Mouse (Mus musculus) cerebellum, adult 9-10 months (tissue): ENCODE measurements at regions not wholly inside any gene's neighbourhood (a gene's known extent, or its start where the extent isn't known, plus 50 kb on each side); places are given as distances from the start of the nearest gene placed in this dataset.

Source experiments
- DNase-seq: peaks from one replicate; pipeline ENCODE4 v3.0.0; 2022

DNA sequence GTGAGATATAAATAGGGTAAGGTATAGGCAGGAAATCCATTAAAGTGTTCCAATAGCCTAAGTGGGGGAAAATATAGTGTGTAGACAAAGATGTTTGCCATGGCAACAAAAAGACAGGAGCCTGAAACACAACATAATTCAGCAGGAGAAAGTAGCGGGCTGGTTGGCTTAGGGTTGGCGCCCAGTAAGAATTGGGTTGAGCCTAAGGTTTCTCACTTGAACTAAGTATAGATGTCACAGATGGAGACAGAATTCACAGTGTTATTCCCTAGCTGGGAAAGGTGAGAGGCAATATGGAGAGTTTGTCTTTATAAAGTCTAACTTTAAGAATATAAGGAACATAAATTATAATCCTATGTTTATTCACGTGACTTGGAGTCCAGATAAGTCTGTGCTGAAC is 64.8 kb upstream of the Ogfrl1 start:
- peak; percentile 68 for DNase-seq

DNA sequence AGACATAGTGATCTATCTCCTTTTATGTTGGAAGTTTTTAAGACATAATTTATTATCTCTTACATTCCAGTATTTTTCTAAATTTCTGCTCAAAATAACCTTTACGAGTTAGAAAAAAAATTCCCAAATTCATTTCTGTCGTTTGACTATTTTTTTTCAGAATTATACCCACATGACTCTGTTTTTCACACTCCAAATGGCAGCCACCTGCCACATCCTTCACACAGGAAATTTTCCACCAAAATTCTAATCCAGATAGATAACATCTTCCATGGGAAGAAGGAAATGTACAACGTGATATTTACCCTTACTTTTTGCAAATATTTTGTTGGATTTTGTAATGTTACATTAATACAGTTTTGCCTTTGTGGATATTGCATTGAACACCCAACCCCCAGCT is 66.5 kb upstream of the Ogfrl1 start:
- DNase-seq = peak; percentile 72

DNA sequence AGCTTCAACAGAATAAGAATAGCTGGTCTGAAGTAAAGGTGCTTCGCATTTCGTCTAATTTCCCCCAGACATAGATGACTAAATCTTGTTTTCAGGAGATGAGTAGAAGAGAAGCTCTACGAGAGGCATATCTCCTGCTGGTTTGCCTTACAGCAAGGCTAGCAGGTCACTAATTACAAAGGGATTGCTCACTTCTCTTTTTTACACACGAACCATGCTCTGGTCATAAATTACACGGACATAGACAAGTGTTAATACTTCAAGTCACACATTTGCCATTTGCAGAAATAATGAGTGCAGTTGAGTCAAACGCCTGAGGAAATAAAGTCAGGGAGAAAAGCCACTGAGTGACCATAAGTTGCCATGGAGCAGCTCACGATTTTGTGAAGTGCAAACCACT is 68.8 kb upstream of the Ogfrl1 start:
- no peak for DNase-seq

DNA sequence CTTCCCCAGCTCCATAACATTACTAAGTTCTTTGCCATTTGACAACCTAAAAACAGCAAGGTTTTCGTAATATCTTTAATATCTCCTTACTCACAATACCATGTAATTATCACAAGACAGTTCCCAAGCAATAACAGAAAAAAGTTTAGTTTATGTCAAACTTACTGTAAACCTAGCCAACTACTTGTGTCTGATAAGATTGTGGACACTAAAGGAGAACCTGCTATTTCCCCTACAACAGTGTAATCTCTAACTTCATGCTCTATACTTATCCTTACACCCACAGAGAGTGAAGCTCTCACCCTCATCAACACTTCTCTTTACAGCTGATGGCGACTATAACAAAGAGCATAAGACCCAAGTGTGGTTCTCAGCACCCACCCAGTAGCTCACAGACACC is 69.8 kb upstream of the Ogfrl1 start:
- DNase-seq = no peak

DNA sequence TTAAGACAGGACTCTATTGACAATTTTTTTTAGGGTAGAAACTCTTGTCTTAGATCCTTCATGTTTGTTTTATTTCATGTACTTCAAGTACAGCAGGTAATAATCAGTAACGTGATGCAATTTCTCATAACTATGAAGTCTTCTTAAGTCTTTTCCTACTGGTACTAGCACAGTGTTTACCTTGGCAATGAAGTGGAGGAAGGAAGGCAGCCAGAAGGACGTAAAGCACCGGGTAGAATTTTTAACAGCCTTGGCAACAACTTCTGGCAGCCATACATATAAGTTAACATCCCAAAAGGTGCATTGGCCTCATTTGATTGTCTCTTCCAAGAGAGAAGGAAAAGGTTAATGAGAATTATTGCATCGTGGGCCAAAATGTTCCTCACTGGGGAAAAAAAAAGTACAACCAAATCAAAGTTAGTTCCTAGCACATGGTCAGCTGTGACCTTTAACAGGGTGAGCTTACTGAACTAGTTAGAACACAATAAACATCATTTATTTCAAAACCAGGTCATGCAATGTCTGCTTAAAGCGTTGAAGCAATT is 83.3 kb upstream of the Ogfrl1 start:
- DNase-seq = no peak

DNA sequence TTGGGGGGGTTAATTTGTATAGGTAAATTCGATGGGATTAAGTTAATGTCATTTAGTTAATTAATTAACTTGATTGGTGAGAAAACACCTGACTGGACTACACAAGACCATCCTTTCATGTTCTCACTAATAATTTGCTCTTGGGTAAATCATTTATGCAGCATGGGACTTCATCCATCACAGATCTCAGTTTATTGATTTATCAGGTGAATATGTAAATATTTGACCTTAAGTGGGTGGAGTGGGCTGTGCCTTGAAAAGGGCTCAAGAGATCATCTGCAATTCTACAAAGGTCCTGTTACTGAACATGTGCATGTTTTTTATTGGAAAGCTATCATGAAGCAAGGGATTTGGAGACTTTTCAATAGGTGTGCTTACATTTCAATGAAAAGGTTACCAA is 87.0 kb upstream of the Ogfrl1 start:
- no peak for DNase-seq

DNA sequence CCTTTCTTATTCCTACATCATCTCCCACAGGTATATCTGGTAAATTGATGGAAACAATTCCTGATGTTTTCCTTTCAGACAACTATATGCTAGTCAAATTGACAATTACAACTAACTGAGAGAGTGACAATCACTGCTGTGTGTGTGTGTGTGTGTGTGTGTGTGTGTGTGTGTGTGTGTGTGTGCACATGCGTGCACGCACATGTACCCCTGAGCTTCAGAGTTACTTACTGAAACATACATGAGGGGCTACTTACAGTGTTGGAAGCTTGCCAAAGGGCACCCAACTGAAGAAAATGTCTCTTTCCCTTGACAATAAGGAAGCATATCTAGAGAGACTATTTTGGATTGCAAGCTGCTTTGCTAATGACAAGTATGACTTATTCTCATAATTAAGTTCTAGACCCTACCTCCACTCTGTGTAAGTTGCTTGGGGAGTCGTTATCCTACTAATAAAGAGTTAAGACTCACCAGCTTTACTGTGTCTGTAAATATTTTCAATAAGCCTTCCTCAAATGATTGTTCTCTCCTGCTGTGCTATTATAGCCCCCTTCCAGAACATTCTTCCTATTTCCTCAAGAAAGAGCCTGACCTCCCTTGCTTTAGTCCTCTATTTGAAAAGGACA is 87.7 kb upstream of the Ogfrl1 start:
- DNase-seq = no peak

DNA sequence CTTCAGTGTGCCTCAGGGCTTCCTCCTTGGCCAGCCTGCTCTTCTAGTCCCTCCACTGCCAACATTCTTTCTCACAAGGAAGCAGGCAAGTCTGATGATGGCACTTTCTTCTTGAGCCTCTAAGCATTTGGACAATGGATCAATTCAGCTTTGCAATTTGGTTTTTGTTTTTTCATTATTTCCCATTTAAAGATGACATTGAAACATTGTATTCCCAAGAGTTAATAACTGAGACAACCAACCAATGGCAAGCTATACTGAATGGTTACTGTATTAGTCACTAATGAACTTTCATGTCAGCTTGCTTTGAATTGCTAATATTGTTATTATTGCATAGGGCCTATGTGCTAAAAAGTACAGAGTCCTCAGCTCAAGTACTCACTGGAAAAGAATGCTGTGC is 89.5 kb upstream of the Ogfrl1 start:
- no peak for DNase-seq

DNA sequence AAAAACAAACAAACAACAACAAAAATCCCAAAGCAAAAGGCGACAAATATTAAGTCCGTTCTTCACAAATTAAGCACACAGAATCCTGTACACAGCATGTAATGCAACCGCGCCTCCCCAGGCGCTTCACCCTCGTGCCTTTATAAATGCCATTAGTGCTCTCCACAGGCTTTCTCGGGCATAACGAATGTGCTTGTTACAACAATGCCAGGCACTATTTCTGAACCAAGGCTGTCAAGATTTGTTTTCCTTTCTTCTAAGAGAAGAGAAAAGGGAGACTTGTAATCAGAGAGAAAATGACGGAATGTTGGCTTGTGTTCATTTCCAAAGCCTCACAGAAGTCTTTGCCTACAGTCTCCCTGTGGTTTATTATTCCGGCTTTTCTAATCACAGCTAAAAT is 93.1 kb upstream of the Ogfrl1 start:
- DNase-seq = peak; percentile 70

DNA sequence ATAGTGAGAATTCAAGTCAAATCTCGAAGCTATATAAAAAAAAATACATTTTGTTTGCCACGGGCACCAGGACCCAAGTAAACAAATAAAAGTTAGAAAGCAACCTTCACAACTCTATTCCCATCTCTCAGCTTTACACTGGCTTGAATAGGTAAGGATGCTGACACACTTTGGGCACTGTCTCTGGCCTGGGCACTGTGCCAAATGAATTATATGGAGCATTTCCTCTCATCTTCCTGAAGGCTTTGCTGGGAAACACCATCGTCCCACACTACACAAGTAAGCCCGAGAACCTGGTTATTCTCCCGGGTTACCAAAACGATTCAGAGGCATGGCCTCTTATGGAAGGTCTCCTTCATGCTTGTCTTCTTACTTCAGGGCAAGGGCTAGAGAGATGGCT is 93.5 kb upstream of the Ogfrl1 start:
- peak; percentile 85 for DNase-seq

DNA sequence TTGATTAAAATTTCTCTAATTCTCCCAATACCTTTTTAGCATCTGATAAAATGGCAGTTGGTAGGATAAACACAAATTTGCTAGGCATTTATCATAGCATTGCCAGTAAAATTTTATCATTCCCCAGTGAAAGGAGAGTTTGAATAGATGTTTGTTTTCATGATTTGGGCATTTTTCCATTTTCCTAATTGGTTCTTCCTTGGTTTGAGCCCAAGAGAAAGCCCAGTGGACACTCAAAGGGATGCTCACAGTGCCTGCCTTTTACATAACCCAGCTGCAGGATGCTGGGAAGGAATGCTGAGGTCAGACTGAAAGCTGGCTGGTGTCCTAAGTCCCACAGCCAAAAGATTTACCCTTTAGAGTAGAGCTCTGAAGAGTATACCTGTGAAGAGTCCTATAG is 95.4 kb upstream of the Ogfrl1 start:
- DNase-seq = no peak

DNA sequence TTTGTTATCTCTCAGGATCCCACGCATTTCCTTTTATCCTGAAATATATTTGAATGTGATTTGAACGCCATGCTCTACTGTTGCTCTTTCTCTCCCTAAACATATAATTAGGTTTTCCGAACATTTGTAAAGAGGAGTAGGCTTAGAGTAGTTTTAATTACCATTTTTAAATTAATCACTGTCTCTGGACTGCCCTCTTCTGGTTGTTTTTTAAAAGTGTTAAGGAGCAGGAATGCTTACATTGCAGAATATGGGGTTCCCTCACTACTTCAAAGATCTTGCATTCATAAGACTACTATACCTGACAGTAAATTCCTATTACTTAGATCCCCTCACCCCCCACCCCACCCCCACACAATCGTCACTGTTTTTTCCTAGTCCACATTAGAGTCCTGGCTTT is 97.8 kb upstream of the Ogfrl1 start:
- DNase-seq = peak; percentile 74

DNA sequence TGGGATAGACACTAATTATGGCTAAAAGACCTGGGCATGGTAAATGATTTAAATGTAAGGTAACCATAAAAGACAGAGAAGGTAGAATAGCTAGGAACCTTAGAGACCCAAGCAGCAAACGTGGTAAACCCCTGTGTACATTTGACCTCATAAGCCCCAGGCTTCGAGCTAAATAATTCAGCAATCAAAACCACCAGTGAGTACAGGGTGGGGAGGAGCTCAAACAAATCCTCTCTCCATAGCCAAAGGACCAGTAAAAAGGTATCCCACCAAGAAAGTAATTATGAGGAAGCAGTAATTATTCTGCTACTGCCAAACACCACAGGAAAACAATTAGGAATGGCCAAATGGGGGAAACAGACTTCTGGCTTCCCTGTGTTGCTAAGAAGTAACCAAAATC is 122.5 kb upstream of the Ogfrl1 start:
- peak; percentile 14 for DNase-seq

DNA sequence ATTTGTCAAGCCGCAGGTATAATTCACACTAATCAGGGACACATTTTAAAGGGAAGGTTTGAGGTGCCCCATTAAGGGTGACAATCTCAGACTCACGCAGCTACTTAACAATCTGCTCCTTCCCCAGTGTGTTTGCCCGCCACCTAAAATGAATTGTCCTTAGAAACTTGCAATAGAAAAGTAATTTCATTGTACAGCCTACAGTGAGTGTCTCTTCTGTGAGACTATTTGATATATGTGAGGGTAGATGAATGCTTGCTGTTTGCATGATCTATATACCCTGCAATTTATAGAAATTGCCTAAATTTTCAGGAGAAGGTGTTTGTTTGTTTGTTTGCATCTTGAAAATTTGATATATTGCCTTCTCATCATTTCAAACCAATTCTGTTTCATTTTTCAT is 135.1 kb upstream of the Ogfrl1 start:
- no peak for DNase-seq

DNA sequence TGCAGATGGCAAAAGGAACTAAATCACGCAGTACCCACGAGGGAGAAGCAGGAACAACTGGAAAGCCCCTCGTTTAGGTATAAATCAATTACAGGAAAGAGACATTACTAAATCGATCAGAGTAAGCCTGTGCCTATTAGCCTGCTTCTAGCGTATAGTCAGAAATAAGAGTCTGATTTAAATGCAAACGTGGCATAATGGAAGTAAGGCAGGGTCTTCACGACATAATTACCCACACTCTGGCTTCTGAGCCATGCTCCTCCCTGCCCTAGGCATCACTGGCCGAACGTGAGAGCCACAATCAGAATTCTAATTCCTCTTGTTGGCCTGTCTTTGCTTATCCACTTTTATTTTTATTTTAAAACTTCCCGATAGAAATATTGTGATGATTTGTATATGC is 139.0 kb upstream of the Ogfrl1 start:
- no peak for DNase-seq

DNA sequence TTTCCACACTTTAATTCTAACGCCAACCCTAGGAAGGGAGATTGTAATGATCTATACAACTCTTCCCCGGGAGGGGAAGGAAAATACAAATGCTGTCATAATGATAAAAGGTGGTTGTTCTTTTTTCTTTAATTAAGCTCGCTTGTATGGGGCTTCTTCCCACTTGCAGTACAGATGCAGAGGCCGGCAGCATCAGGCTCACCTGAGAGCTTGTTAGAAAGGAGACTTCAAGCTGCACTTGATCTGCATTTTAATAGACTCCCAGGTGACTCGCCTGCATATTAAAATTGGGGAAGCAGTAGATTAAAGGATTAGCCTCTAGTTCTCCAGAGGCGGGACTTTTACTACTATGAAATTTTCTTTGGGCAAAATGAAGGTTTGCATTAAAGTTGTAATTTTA is 140.8 kb upstream of the Ogfrl1 start:
- no peak for DNase-seq

DNA sequence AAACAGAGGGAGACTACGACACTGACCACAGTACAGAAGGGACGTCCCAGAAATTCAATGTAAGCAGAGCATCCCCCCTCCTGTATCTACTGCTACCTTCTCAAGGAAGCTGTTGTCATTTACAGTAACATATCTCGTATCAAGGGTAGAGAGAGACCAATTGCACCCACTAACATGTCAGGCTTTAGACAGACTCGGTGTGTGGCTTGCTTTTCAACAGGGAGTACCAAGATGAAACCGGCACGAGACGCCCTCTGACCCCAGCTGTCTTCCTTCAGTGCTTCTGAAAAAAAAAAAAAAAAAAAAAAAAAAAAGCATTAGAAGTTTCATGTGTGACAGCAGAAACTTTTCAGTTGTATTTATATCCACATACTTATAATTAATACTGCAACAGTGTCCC is 143.0 kb upstream of the Ogfrl1 start:
- no peak for DNase-seq

DNA sequence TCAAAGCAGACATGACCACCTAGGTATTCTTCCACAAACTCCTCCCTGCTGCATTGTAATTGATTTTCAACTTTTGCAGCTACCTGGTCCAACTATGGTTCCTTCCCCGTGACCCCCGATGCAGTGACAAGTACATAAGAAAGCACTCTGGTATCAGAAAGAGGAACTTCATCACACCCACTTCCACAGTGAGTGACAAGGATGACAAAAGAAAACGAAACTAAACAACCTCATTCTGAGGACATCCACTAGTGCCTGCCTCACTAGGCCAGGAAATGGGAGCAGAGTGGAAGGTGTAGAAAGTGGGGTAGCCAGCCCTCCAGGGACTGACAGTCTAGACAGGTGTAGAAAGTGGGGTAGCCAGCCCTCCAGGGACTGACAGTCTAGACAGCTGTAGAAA is 158.2 kb upstream of the Ogfrl1 start:
- no peak for DNase-seq

DNA sequence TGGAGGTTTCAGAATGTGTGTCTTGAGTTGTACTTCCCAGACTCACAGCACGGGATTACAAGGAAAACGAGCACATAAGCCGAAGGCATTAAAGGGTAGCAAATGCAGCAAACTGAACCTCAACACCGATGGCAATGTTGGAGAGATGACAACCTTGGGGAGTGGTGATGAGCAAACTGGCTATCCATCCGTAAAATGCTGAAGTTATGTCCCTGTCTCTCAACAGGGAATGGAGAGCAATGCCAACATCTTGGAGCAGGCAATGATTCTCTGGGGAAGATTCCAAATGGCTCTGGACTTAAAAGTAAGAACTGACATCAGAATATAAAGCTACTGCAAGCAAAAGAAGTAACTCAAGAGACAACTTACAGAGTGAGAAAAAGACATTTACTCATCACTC is 170.5 kb upstream of the Ogfrl1 start:
- DNase-seq = no peak

DNA sequence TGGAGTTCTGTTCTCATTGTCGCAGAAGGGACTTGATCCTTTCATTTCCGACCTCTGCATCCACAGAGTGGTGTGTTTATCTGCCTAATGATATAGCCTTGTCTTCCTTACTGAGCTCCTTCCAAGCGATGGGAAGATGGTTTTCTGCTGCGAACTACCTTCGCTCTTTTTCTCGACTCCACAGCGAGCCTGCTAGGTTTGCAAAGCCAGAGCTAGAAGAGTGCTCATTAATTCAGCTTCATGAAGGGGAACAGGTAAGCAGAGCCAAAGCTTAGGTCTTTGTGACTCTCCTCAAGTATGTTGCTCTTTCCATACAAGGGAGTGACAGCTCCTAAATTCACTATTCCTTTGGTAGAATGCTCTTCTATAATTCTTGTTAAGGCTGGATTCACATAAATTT is 176.9 kb upstream of the Ogfrl1 start:
- no peak for DNase-seq

DNA sequence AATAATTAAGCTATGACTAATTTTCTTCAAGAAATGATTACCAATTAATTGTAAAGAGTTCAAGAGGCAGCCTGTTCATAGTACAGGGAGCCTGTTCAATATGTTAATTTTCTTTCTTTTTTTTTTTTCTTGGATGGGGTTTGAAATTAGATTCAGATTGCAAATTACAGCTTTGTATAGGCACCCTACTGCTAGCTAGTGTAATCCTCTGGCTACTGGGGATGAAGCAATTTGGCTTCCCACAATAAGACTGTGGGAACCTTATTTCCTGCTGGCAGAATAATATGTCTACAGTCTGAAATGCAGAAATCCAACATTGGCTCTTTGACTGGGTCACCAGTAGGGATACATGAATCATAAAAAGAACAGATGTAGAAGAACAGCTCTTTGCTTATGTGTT is 177.4 kb upstream of the Ogfrl1 start:
- DNase-seq = peak; percentile 27

DNA sequence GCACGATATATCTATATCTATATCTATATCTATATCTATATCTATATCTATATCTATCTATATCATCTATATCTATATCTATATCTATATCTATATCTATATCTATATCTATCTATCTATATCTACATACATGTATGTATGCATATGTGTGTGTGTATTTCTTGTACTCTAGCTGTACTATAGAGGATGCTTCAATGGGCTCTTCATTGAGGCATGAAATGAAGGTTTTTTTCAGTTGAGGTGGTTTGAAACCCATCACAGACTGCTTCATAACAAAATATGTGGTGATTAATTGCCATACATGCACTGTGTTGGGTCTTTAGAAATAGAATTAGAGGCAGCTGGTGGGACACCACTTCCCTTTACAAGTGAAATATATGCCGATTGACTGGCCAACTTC is 177.9 kb upstream of the Ogfrl1 start:
- no peak for DNase-seq

DNA sequence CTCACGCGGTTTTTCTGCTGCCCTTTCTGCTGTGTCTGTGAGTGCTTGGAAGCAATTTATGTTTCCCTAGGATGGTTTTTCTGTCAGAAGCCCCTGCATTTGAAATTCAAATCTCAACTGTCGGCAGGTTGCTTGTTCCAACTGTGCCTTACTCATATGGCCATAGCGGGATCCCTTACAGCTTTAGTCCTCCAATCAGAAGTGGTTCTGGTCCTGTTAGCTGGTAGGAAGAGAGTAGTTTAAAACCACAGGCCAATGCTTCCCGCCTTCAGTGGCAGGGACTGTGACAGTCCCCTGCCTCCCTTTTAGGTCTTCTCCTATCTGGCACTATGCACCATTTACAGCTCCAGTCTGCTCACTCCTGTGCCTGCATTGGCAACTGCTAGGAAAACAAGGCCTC is 178.6 kb upstream of the Ogfrl1 start:
- DNase-seq = no peak

DNA sequence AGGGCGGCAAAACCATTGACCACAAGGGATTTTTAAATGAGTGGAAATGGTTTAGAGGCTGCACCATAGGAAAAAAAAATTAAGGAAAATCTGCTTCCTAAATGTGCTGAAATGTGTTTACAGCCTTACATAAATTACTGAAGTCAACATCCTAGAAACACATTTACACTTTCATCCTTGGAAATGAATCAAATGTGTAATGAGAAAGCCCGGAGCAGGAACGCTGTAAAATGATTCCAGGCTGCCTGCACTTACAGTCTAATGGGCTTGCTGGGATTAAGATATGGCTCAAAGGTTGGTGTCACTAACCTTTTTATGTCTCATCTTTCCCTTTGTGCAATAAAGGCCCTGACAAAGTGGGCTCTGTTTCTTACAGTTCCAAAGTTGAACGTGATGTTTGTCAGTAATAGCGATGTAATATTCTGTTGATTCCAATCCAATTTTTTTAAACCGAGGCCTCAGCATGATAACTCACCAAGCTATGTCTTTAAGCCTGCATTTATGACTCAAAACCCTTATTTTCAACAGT is 172.1 kb upstream of the B3gat2 start:
- no peak for DNase-seq

DNA sequence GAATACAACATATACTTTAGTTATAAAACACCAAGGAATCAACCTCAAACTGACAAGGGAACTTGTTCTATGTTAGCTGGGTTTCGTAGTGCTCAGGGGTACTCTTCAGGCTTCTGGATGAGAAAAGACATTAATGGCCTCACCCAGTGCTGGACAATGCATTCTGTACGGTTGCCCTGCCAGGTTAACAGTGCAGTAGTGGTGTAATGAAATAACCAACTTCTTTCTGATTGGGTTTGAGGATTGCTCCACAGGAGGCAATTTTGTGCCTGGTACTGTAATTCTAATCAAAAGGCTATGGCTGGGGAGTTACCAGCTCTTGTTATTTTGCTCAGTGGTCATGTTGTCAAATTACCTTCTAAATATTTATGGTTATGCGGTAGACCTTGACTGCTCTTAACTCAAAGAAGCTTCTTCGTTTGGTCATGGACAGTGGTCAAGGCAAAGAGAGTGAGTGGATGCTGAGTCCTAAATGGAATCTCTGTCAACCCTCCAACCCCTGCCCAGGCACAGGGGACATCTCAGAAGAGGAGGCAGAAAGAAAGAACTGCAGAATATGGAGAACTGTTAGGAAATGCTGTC is 158.8 kb upstream of the B3gat2 start:
- DNase-seq = no peak
